8 mouse cellular contexts compared by ENCODE assay signal in the genomic region with DNA sequence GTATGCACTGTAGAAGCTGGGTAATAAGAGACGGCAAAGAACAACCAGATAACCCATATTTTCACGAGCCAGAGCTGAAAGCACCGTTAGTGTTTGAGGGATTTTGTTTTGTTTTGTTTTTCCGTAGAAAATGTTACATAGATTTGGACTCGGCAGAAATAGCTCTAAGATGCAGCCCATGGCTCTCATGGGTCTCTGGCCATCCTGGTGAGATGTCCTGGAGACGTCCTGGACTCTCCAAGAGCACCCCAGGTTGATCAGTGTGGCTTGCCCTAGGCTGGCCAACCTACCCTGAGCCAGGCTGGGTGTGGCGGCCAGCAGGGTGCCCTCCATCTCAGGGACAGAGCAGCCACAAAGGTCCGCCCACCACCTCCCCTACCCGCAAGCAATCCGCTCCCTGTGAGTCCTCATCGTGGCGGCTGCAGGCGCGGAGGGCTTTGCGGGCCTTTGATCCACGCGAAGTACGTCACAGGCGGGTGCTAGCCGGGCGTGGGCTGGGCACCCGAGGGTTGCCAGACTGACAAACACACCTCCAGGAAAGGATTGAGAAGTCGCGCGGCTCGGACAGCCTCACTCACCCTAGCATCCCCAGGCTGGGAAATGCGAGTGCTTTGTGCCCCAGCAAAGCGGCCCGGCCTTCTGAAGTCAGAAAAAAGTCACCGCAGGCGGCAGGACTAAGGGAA. TPM values are rescaled to one million over a fixed set of nuclear protein-coding genes. Genes with fewer than 3 reads are reported as not detected.
DNase-seq lines count a peak whose midpoint lies in the region; ATAC-seq and TF ChIP-seq lines count a peak whose summit lies in the region.

No protein-coding gene starts in this region.

- H3K27me3 ChIP-seq in spleen, adult 2 months (ENCODE audit: control insufficient read depth, insufficient read depth, low read length), result no peaks in the 10 kb centered on the region
- peaks cover 41% of the 10 kb centered on the region for H3K27me3 ChIP-seq in hindbrain, embryonic 14.5 days (ENCODE audit: control insufficient read depth, insufficient read depth, low read length)
- H3K27me3 ChIP-seq in midbrain, embryonic 11.5 days (ENCODE audit: control insufficient read depth, insufficient read depth, low read length), result peaks cover 26% of the 10 kb centered on the region

- peak overlapping the region; percentile 18; the same call in 1 of the 2 replicates for H3K27ac ChIP-seq in spleen, adult 2 months (ENCODE audit: insufficient read depth, low read length)
- H3K27ac ChIP-seq in hindbrain, embryonic 14.5 days, result no peak overlapping the region
- H3K27ac ChIP-seq in midbrain, embryonic 11.5 days (ENCODE audit: low read depth, low read length), result no peak overlapping the region

- peak overlapping the region; percentile 52 for H3K9ac ChIP-seq in hindbrain, embryonic 14.5 days
- peak overlapping the region; percentile 72 for H3K9ac ChIP-seq in midbrain, embryonic 11.5 days (ENCODE audit: low read length)

- 20% methylated on average over 31 of the region's 31 CpGs for WGBS in spleen, adult 2 months
- 12% methylated on average over 31 of the region's 31 CpGs for WGBS in hindbrain, embryonic 14.5 days
- WGBS in midbrain, embryonic 11.5 days, result 9% methylated on average over 31 of the region's 31 CpGs

- peak overlapping the region; percentile 6; the same call in 1 of the 2 replicates for H3K4me3 ChIP-seq in spleen, adult 2 months (ENCODE audit: extremely low read depth, insufficient read depth, insufficient read length)
- H3K4me3 ChIP-seq in hindbrain, embryonic 14.5 days (replicated peaks; ENCODE audit: low read length), result peak overlapping the region; percentile 23
- peak overlapping the region; percentile 31 for H3K4me3 ChIP-seq in midbrain, embryonic 11.5 days (ENCODE audit: low read depth, low read length)

- peak; percentile 19 for DNase-seq in adrenal gland, postnatal 10 days
- DNase-seq in adrenal gland, postnatal 25 days, result no peak
- DNase-seq in spleen, adult 2 months (ENCODE audit: low read depth in 1 of 2, low spot score in 2 of 2), result no peak
- DNase-seq in spleen, postnatal 14 days (ENCODE audit: low spot score in 2 of 2), result no peak
- peak; percentile 51 for DNase-seq in hindbrain, embryonic 14.5 days (ENCODE audit: low spot score)
- peak; percentile 95 for DNase-seq in midbrain, embryonic 11.5 days (ENCODE audit: low spot score, missing footprints)
- DNase-seq in thymus, postnatal 25 days, result peak; percentile 61
- DNase-seq in layer of hippocampus, adult 11-12 months (ENCODE audit: low spot score), result no peak

- no peak for TF ChIP-seq CTCF in spleen, adult 2 months (IDR thresholded peaks at IDR 0.05; ENCODE audit: extremely low read depth, insufficient read depth, insufficient read length, insufficient replicate concordance)

- H3K4me1 ChIP-seq in spleen, adult 2 months (ENCODE audit: control insufficient read depth, insufficient read depth, insufficient read length), result peaks cover 13% of the 10 kb centered on the region; the same call in 1 of the 2 replicates
- H3K4me1 ChIP-seq in hindbrain, embryonic 14.5 days (replicated peaks; ENCODE audit: control insufficient read depth, insufficient read depth, low read length), result peaks cover 40% of the 10 kb centered on the region
- peaks cover 22% of the 10 kb centered on the region for H3K4me1 ChIP-seq in midbrain, embryonic 11.5 days (ENCODE audit: control insufficient read depth, insufficient read depth, low read length)

- no peak for ATAC-seq in hindbrain, embryonic 14.5 days (ENCODE audit: low FRiP score)
- peak; percentile 59 for ATAC-seq in midbrain, embryonic 11.5 days (ENCODE audit: low FRiP score)

- H3K4me2 ChIP-seq in hindbrain, embryonic 14.5 days (replicated peaks), result peak overlapping the region; percentile 60
- peak overlapping the region; percentile 57 for H3K4me2 ChIP-seq in midbrain, embryonic 11.5 days

- no peaks in the 10 kb centered on the region for H3K36me3 ChIP-seq in spleen, adult 2 months (ENCODE audit: control insufficient read depth, insufficient read depth, low read length)
- H3K36me3 ChIP-seq in hindbrain, embryonic 14.5 days (replicated peaks; ENCODE audit: control insufficient read depth, insufficient read depth), result no peaks in the 10 kb centered on the region
- H3K36me3 ChIP-seq in midbrain, embryonic 11.5 days (ENCODE audit: control insufficient read depth, insufficient read depth, low read length), result no peaks in the 10 kb centered on the region

- H3K9me3 ChIP-seq in hindbrain, embryonic 14.5 days (ENCODE audit: control insufficient read depth, low read length), result no peaks in the 10 kb centered on the region
- H3K9me3 ChIP-seq in midbrain, embryonic 11.5 days (ENCODE audit: control insufficient read depth, low read length), result no peaks in the 10 kb centered on the region

- TF ChIP-seq POLR2A in spleen, adult 2 months (IDR thresholded peaks at IDR 0.05; ENCODE audit: low read depth, low read length), result no peak

RNA-seq across cellular contexts. Expression of gene Cd247, which starts 52.2 kb away (rescaled TPM):
- 1 to 10 TPM; 3.2 to 4.5 TPM for total RNA-seq in adrenal gland, postnatal 10 days (2021)
- total RNA-seq in adrenal gland, postnatal 25 days (2021), result 0.30 TPM in 1 of 2 replicates, not detected in the other
- polyA plus RNA-seq in spleen, adult 2 months (2012; rRNA removed), result 38.9 and 49.1 TPM in 2 replicates
- 0.54 and 0.90 TPM in 2 replicates for polyA plus RNA-seq in hindbrain, embryonic 14.5 days (2014; fragmentation: Nextera tagmentation; extraction: Ambion mirVana)
- polyA plus RNA-seq in midbrain, embryonic 11.5 days (2014; fragmentation: Nextera tagmentation; extraction: Ambion mirVana), result 2.0 and 2.1 TPM in 2 replicates

Comparison
In these comparisons a context has a peak if more than half of its experiments do, and no peak if none do; other contexts are left out.
1. DNase-seq: peak in adrenal gland, postnatal 10 days (single experiment), hindbrain, embryonic 14.5 days (single experiment), midbrain, embryonic 11.5 days (single experiment) and thymus, postnatal 25 days (single experiment); none in adrenal gland, postnatal 25 days (single experiment), spleen, adult 2 months (0 of 2), spleen, postnatal 14 days (0 of 2) and layer of hippocampus, adult 11-12 months (single experiment).
2. RNA of gene Cd247, which starts 52.2 kb away (polyA plus RNA-seq): 38.9 to 49.1 TPM in spleen, adult 2 months; 2.0 to 2.1 TPM in midbrain, embryonic 11.5 days and 0.54 to 0.90 TPM in hindbrain, embryonic 14.5 days; every median in the first group is over 10 times any median in the second.
3. Peak in every context shown above with its lines, with median percentiles within 50 percentile points of each other: H3K4me3 ChIP-seq.